Mouse (Mus musculus) CD4-positive, CD25-positive, alpha-beta regulatory T cell, adult 4 months (primary cell): ENCODE data around the gene Tmem167. TPM values are rescaled to one million over a fixed set of nuclear protein-coding genes. Genes with fewer than 3 reads are reported as not detected.

Experiments used
- ATAC-seq: one replicate; pipeline ENCODE4 v1.8.0; 2017
- polyA plus RNA-seq, 2 experiments: library from polyadenylated mRNA; unstranded; fragments of 100-300 nt; shearing (Covaris generic); gene quantifications; one replicate each; pipeline ENCODE4 v1.2.1; 2017

Gene Tmem167
- polyA plus RNA-seq, 2 experiments from 2014 or later: 41.2 to 63.5 TPM

GRCm38 (mm10) chr13:90186694-90187093, 97.8 kb downstream of the Tmem167 start:
- no peak for ATAC-seq

- no peak for ATAC-seq
Measured at GRCm38 (mm10) chr13:90188021-90188420, 99.1 kb downstream of the Tmem167 start.

GRCm38 (mm10) chr13:90191794-90192193, 102.9 kb downstream of the Tmem167 start:
- ATAC-seq: no peak

Other genes with a start within 250 kb of the Tmem167 start
- gene Xrcc4, start 485 bp downstream of the Tmem167 start, polyA plus RNA-seq: 10 to 100 TPM; 19.0 to 30.4 TPM